ENCODE assay signal across 9 mouse cellular contexts in the genomic region with DNA sequence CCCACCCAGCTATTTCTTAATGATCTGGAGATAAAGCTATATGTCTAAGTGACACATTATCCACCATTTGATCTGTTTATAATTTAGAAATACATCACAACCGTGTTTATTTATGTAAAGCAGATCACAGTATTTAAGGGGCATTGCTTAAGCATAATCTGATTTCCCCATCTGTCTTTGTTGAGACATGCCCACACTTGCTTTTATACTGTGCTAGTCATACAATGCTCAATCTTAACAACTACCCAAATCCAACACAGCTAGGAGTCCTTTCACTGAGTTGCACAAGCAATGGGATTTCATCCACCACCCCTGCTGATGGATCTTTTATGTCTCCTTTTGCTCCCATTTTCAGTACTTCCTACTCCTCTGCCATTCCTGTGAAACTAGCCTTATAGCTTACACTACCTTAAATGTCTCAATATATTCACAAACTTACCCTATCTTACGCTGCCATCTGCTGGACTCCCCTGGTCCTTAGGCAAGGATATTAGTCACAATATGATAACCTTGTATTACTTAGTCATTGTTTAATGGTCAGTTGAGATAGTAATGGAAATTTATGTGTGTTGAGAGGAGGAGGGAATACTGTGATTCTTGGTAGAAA.
DNase-seq lines count a peak whose midpoint lies in the region; ATAC-seq and TF ChIP-seq lines count a peak whose summit lies in the region.
"Had no signal": no experiment of that assay in that cellular context is flagged by ENCODE, and none has a peak within 500 bp of the region (broad histone marks: within the 10 kb centered on the region; RNA-seq: fewer than 3 reads in every experiment).

No protein-coding gene starts in this region.

- no peaks in the 10 kb centered on the region for H3K9me3 ChIP-seq in CH12.LX (replicated peaks; ENCODE audit: low read length)
- no peaks in the 10 kb centered on the region for H3K9me3 ChIP-seq in liver, postnatal 0 days (ENCODE audit: low read length)
- H3K9me3 ChIP-seq: limb, embryonic 13.5 days had no signal

- 0 out of 2 replicates have a peak, but pooled peaks have one; percentile 31 for ATAC-seq in liver, postnatal 0 days

- in situ Hi-C loops in CH12.LX (cut with MboI; ENCODE audit: low pct_ligation_motif_present, low pct_unique_long_range_greater_than_20kb, low sequenced_read_pairs), result loop anchor here (10.0 kb wide), 1 partner anchor 565 kb away; no protein-coding TSS in a partner anchor

- H3K9ac ChIP-seq in CH12.LX (ENCODE audit: insufficient read depth, low read depth), result no peak overlapping the region
- no peak overlapping the region for H3K9ac ChIP-seq in liver, postnatal 0 days (replicated peaks)
- H3K9ac ChIP-seq: limb, embryonic 13.5 days had no signal

- H3K27me3 ChIP-seq in CH12.LX (replicated peaks), result no peaks in the 10 kb centered on the region
- no peaks in the 10 kb centered on the region for H3K27me3 ChIP-seq in liver, postnatal 0 days (ENCODE audit: insufficient read depth, low read length)
- H3K27me3 ChIP-seq: limb, embryonic 13.5 days had no signal

- TF ChIP-seq RAD21 in CH12.LX (IDR thresholded peaks at IDR 0.05; ENCODE audit: low read depth, low read length), result peak; percentile 77

- dilution Hi-C loops in CH12.LX (cut with MboI; ENCODE audit: extremely low pct_ligation_motif_present, extremely low pct_unique_long_range_greater_than_20kb, low sequenced_read_pairs), result no loop called here

- WGBS in liver, postnatal 0 days (ENCODE audit: insufficient replicate concordance), result 40% methylated on average over 2 of the region's 2 CpGs

- no peak overlapping the region for H3K27ac ChIP-seq in CH12.LX (ENCODE audit: insufficient read depth, low read depth)
- H3K27ac ChIP-seq in liver, postnatal 0 days (ENCODE audit: low read depth), result no peak overlapping the region
- H3K27ac ChIP-seq: limb, embryonic 13.5 days had no signal

- H3K4me3 ChIP-seq in CH12.LX (replicated peaks in 1 of 3; ENCODE audit: low read depth in 2 of 3, low read length in 2 of 3, poor library complexity in 1 of 3), result no peak overlapping the region
- no peak overlapping the region for H3K4me3 ChIP-seq in liver, postnatal 0 days (ENCODE audit: low read depth, low read length)
- H3K4me3 ChIP-seq: limb, embryonic 13.5 days had no signal

- H3K4me2 ChIP-seq in CH12.LX (ENCODE audit: insufficient read depth, low read depth, poor library complexity, severe bottlenecking), result no peak overlapping the region
- no peak overlapping the region for H3K4me2 ChIP-seq in liver, postnatal 0 days (ENCODE audit: low read depth, low read length)
- H3K4me2 ChIP-seq: limb, embryonic 13.5 days had no signal

- no peak for TF ChIP-seq EP300 in CH12.LX (IDR thresholded peaks at IDR 0.05; ENCODE audit: low read length)
- TF ChIP-seq EP300 in liver, postnatal 0 days (IDR thresholded peaks at IDR 0.05; ENCODE audit: low read depth), result no peak

- no peaks in the 10 kb centered on the region for H3K79me2 ChIP-seq in CH12.LX (replicated peaks; ENCODE audit: control insufficient read depth, extremely low read depth, insufficient read depth, poor library complexity, severe bottlenecking)

- TF ChIP-seq CTCF in CH12.LX (conservative IDR thresholded peaks at IDR 0.05 in 1 of 2, IDR thresholded peaks at IDR 0.05 in 1 of 2; ENCODE audit: low read depth in 2 of 2, low read length in 2 of 2), result peak in 1 of 2 experiments; percentile 64; a peak in 2 of 4 replicates
- peak; percentile 63 for TF ChIP-seq CTCF in liver, postnatal 0 days (IDR thresholded peaks at IDR 0.05; ENCODE audit: low read depth)

- TF ChIP-seq POLR2A in CH12.LX (IDR thresholded peaks at IDR 0.05; ENCODE audit: low read depth, low read length), result no peak

- DNase-seq in 416B (ENCODE audit: low read depth) (peak; percentile 75), CH12.LX (ENCODE audit: extremely low read depth) (peak; percentile 45)
- peak; percentile 1 for DNase-seq in cerebellum, adult 8-10 months
- DNase-seq in forelimb bud, embryonic 11.5 days (ENCODE audit: low read depth, low spot score), result peak; percentile 66
- peak; percentile 44 for DNase-seq in kidney, postnatal 14 days
- DNase-seq in liver, postnatal 0 days, result peak; percentile 16
- DNase-seq in retina, embryonic 14.5 days (ENCODE audit: low spot score), result peak; percentile 77
- DNase-seq in B cell, adult 2 months, result no peak

- no peaks in the 10 kb centered on the region for H3K36me3 ChIP-seq in CH12.LX (replicated peaks in 1 of 2; ENCODE audit: control insufficient read depth in 1 of 2, insufficient read depth in 1 of 2, low read length in 1 of 2)
- H3K36me3 ChIP-seq in liver, postnatal 0 days (replicated peaks; ENCODE audit: insufficient read depth, low read length), result no peaks in the 10 kb centered on the region
- H3K36me3 ChIP-seq: limb, embryonic 13.5 days had no signal

- H3K4me1 ChIP-seq in CH12.LX (ENCODE audit: control insufficient read depth in 1 of 2, insufficient read depth in 2 of 2), result no peaks in the 10 kb centered on the region
- no peaks in the 10 kb centered on the region for H3K4me1 ChIP-seq in liver, postnatal 0 days (ENCODE audit: insufficient read depth)
- H3K4me1 ChIP-seq: limb, embryonic 13.5 days had no signal

TF ChIP-seq in CH12.LX, 34 proteins besides CTCF, POLR2A, EP300 and RAD21:
- TF ChIP-seq ZNF384 (IDR thresholded peaks at IDR 0.05; ENCODE audit: low read depth, low read length) (no peak), POLR2AphosphoS2 (IDR thresholded peaks at IDR 0.05; ENCODE audit: low read depth, low read length) (no peak), ZC3H11A (IDR thresholded peaks at IDR 0.05; ENCODE audit: low read depth, low read length) (peak; percentile 18; the same call in 1 of the 2 replicates), TCF12 (IDR thresholded peaks at IDR 0.05; ENCODE audit: low read depth, low read length) (no peak), SMC3 (IDR thresholded peaks at IDR 0.05; ENCODE audit: low read depth, low read length) (peak; percentile 67)

Comparison
In these comparisons a context has a peak if more than half of its experiments do, and no peak if none do; other contexts are left out.
1. DNase-seq: peak in 416B (single experiment), CH12.LX (single experiment), cerebellum, adult 8-10 months (single experiment), forelimb bud, embryonic 11.5 days (single experiment), kidney, postnatal 14 days (single experiment), liver, postnatal 0 days (single experiment) and retina, embryonic 14.5 days (single experiment); none in B cell, adult 2 months (0 of 2).